Mouse (Mus musculus): Measurements from ENCODE around the gene Irgq. TPM values are rescaled to one million over a fixed set of nuclear protein-coding genes. Genes with fewer than 3 reads are reported as not detected.

Gene Irgq
- polyA plus RNA-seq, 1 experiment from 2014 or later = 31.8 TPM

DNA sequence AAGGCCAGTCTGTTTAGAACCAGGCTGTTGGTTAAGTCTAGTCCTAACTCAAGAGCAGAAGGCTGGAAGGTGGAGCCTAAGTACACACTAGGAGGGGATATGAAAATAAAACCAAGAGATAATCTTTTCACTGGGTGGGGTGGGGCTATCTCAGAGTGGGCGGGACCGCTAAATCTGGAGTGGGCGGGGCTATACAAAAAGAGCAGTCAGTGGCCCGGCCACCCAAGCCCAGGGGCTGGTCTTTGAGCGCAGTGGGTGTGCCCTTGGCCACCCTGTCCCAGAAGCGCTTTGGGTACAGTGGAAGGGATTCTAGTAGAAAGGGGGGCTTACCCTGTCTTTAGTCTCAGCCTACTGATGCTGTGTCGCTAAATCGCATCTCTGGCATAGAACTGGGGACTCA, 56.3 kb downstream of the Irgq start:
- no peaks in the 10 kb centered on the region for H3K9me3 ChIP-seq
- peak overlapping the region; percentile 55 for H3K4me3 ChIP-seq
- peaks cover 17% of the 10 kb centered on the region for H3K27me3 ChIP-seq (replicated peaks)
- no peaks in the 10 kb centered on the region for H3K36me3 ChIP-seq (replicated peaks)
- peak; percentile 75 for ATAC-seq (replicated peaks)
- peak overlapping the region; percentile 57 for H3K4me2 ChIP-seq
- 10% methylated on average over 8 of the region's 8 CpGs for WGBS
- peak overlapping the region; percentile 85 for H3K9ac ChIP-seq
- peaks cover 10% of the 10 kb centered on the region; the same call in 1 of the 2 replicates for H3K4me1 ChIP-seq
- peak overlapping the region; percentile 69 for H3K27ac ChIP-seq

- peak; percentile 83 for ATAC-seq (replicated peaks)
- Histone ChIP-seq H3K4me2 (peak within 1 kb of the TSS; percentile 57), H3K27me3 (replicated peaks) (peaks cover 17% of the 10 kb centered on the region), H3K36me3 (replicated peaks) (no peaks in the 10 kb centered on the region), H3K4me3 (peak within 1 kb of the TSS; percentile 55), H3K27ac (peak within 1 kb of the TSS; percentile 69), H3K9me3 (no peaks in the 10 kb centered on the region), H3K4me1 (peaks cover 14% of the 10 kb centered on the region; the same call in 1 of the 2 replicates), H3K9ac (peak within 1 kb of the TSS; percentile 85)
- 7% methylated on average over 30 of the region's 30 CpGs for WGBS
Measured at GRCm38 (mm10) chr7:24587330-24588105, 57.0 kb downstream of the Irgq start, which contains the start of the genes Ethe1 and Zfp575. TSS of gene Ethe1 (plus strand) at chr7:24587543. TSS of gene Zfp575 (minus strand) at chr7:24587641.

Other genes starting within 250 kb of the Irgq start
- 47.2 and 48.6 TPM in 2 replicates for gene Zfp61, start 229.5 kb upstream of the Irgq start, polyA plus RNA-seq (2015; fragmentation: Nextera tagmentation; extraction: Ambion mirVana)
- gene Zfp94, start 214.0 kb upstream of the Irgq start, polyA plus RNA-seq (2015; fragmentation: Nextera tagmentation; extraction: Ambion mirVana) = 23.6 and 24.5 TPM in 2 replicates
- gene Tescl, start 196.8 kb upstream of the Irgq start, polyA plus RNA-seq (2015; fragmentation: Nextera tagmentation; extraction: Ambion mirVana) = 0.48 TPM in 1 of 2 replicates, not detected in the other
- gene Lypd5, start 181.5 kb upstream of the Irgq start, polyA plus RNA-seq (2015; fragmentation: Nextera tagmentation; extraction: Ambion mirVana) = not detected in 2 replicates
- gene Kcnn4, start 160.4 kb upstream of the Irgq start, polyA plus RNA-seq (2015; fragmentation: Nextera tagmentation; extraction: Ambion mirVana) = 0.92 and 1.1 TPM in 2 replicates
- 38.4 and 40.3 TPM in 2 replicates for gene Smg9, start 131.1 kb upstream of the Irgq start, polyA plus RNA-seq (2015; fragmentation: Nextera tagmentation; extraction: Ambion mirVana)
- gene Irgc1, start 78.4 kb upstream of the Irgq start, polyA plus RNA-seq (2015; fragmentation: Nextera tagmentation; extraction: Ambion mirVana) = not detected in 2 replicates
- 1.6 and 1.9 TPM in 2 replicates for gene Plaur, start 68.2 kb upstream of the Irgq start, polyA plus RNA-seq (2015; fragmentation: Nextera tagmentation; extraction: Ambion mirVana)
- gene Cadm4, start 48.7 kb upstream of the Irgq start, polyA plus RNA-seq (2015; fragmentation: Nextera tagmentation; extraction: Ambion mirVana) = 79.2 and 81.1 TPM in 2 replicates
- 336 and 344 TPM in 2 replicates for gene Zfp428, start 23.7 kb upstream of the Irgq start, polyA plus RNA-seq (2015; fragmentation: Nextera tagmentation; extraction: Ambion mirVana)
- 2.1 and 2.2 TPM in 2 replicates for gene AC161166.1, start 18.2 kb upstream of the Irgq start, polyA plus RNA-seq (2015; fragmentation: Nextera tagmentation; extraction: Ambion mirVana)
- not detected in 2 replicates for gene Pinlyp, start 15.4 kb downstream of the Irgq start, polyA plus RNA-seq (2015; fragmentation: Nextera tagmentation; extraction: Ambion mirVana)
- 67.1 and 76.5 TPM in 2 replicates for gene Xrcc1, start 15.6 kb downstream of the Irgq start, polyA plus RNA-seq (2015; fragmentation: Nextera tagmentation; extraction: Ambion mirVana)
- gene Ethe1, start 56.9 kb downstream of the Irgq start, polyA plus RNA-seq (2015; fragmentation: Nextera tagmentation; extraction: Ambion mirVana) = 25.4 and 25.8 TPM in 2 replicates
- gene Zfp575, start 57.0 kb downstream of the Irgq start, polyA plus RNA-seq (2015; fragmentation: Nextera tagmentation; extraction: Ambion mirVana) = 16.3 and 18.1 TPM in 2 replicates
- not detected in 2 replicates for gene Phldb3, start 80.1 kb downstream of the Irgq start, polyA plus RNA-seq (2015; fragmentation: Nextera tagmentation; extraction: Ambion mirVana)
- gene Lypd3, start 105.9 kb downstream of the Irgq start, polyA plus RNA-seq (2015; fragmentation: Nextera tagmentation; extraction: Ambion mirVana) = 0.31 and 0.49 TPM in 2 replicates
- 0.17 TPM in 1 of 2 replicates, not detected in the other for gene Tex101, start 146.0 kb downstream of the Irgq start, polyA plus RNA-seq (2015; fragmentation: Nextera tagmentation; extraction: Ambion mirVana)
- not detected in 2 replicates for gene BC049730, start 178.6 kb downstream of the Irgq start, polyA plus RNA-seq (2015; fragmentation: Nextera tagmentation; extraction: Ambion mirVana)
- gene Gm4763, start 196.2 kb downstream of the Irgq start, polyA plus RNA-seq (2015; fragmentation: Nextera tagmentation; extraction: Ambion mirVana) = not detected in 2 replicates
- gene Cd177, start 229.6 kb downstream of the Irgq start, polyA plus RNA-seq (2015; fragmentation: Nextera tagmentation; extraction: Ambion mirVana) = 0.27 and 0.57 TPM in 2 replicates
- 0.18 TPM in 1 of 2 replicates, not detected in the other for gene Ceacam10, start 246.5 kb downstream of the Irgq start, polyA plus RNA-seq (2015; fragmentation: Nextera tagmentation; extraction: Ambion mirVana)